Mouse (Mus musculus) C2C12 (cell line): ENCODE measurements at regions not wholly inside any gene's neighbourhood (a gene's known extent, or its start where the extent isn't known, plus 50 kb on each side); places are given as distances from the start of the nearest gene placed in this dataset.

Source experiments
- CEBPB ChIP-seq: IDR thresholded peaks from one replicate; pipeline ENCODE4 v1.6.1; 2011; ENCODE audit warnings: low read depth, mild to moderate bottlenecking, control low read depth, moderate library complexity
- CTCF ChIP-seq: IDR thresholded peaks from one replicate; pipeline ENCODE4 v1.5.1; 2011; ENCODE audit not compliant: control insufficient read depth, insufficient read depth, insufficient read length
- FOSL1 ChIP-seq: IDR thresholded peaks from one replicate; pipeline ENCODE4 v1.8.0; 2011; ENCODE audit warnings: mild to moderate bottlenecking, low read length; ENCODE audit not compliant: poor library complexity, insufficient read depth, severe bottlenecking
- MAX ChIP-seq: IDR thresholded peaks from one replicate; pipeline ENCODE4 v1.6.1; 2011; ENCODE audit warnings: mild to moderate bottlenecking, control low read depth
- MYOD1 ChIP-seq: IDR thresholded peaks from one replicate; pipeline ENCODE4 v1.6.1; 2011; ENCODE audit warnings: low read depth; ENCODE audit not compliant: control insufficient read depth, insufficient read length
- MYOG ChIP-seq: IDR thresholded peaks from one replicate; pipeline ENCODE4 v1.6.1; 2011; ENCODE audit not compliant: control insufficient read depth, insufficient read length; ENCODE audit errors: extremely low read depth
- USF1 ChIP-seq: IDR thresholded peaks from one replicate; pipeline ENCODE4 v1.6.1; 2011; ENCODE audit warnings: low read depth, mild to moderate bottlenecking, control low read depth, moderate library complexity

- TF ChIP-seq CTCF (no peak), USF1 (no peak), MYOD1 (no peak), CEBPB (no peak), MYOG (no peak), MAX (no peak), FOSL1 (no peak)
These were observed 163.9 kb downstream of the Tmem17 start for GRCm38 (mm10) chr11:22675754-22676153.
